Mouse (Mus musculus) cerebellum, adult 2 months (tissue): ENCODE data around the gene Gpatch8. TPM values are rescaled to one million over a fixed set of nuclear protein-coding genes. Genes with fewer than 3 reads are reported as not detected.

ENCODE experiments used
- DNase-seq, 2 experiments: peaks; one replicate each; pipeline ENCODE4 v3.0.0; 2021
- H3K27ac ChIP-seq: fragments of 200-500 bp; 2 replicates; pipeline ENCODE4 v1.5.1; 2012; ENCODE audit warnings: low read length, control low read depth, inconsistent platforms; ENCODE audit not compliant: insufficient read depth
- H3K27me3 ChIP-seq: fragments of 200-500 bp; 2 replicates; pipeline ENCODE4 v1.6.1; 2012; ENCODE audit warnings: inconsistent platforms, mild to moderate bottlenecking, low read length, moderate library complexity; ENCODE audit not compliant: control insufficient read depth, insufficient read depth
- H3K4me1 ChIP-seq: fragments of 200-500 bp; 2 replicates; pipeline ENCODE4 v1.6.1; 2011; ENCODE audit warnings: low read length; ENCODE audit not compliant: control insufficient read depth, insufficient read depth
- H3K4me3 ChIP-seq: fragments of 200-500 bp; replicated peaks from 2 replicates; pipeline ENCODE3; 2011; ENCODE audit warnings: mild to moderate bottlenecking, low read depth, low read length, control low read depth; ENCODE audit not compliant: insufficient read depth
- CTCF ChIP-seq: fragments of 200-500 bp; IDR thresholded peaks from 2 replicates; pipeline ENCODE4 v1.5.1; 2011; ENCODE audit warnings: low read depth, mild to moderate bottlenecking, control low read depth, low read length, moderate library complexity, borderline replicate concordance; ENCODE audit not compliant: insufficient read depth
- POLR2A ChIP-seq: fragments of 200-500 bp; IDR thresholded peaks from 2 replicates; pipeline ENCODE4 v1.6.1; 2011; ENCODE audit warnings: low read length, control low read depth, borderline replicate concordance; ENCODE audit not compliant: insufficient read depth
- WGBS: fragments of 180-500 bp; shearing (Covaris S2); methylation state at CpG from one replicate; pipeline ENCODE4 v1.1.7; 2018; 5-methylcytosine and 5-hydroxymethylcytosine counted together
- polyA plus RNA-seq: library from polyadenylated mRNA; depleted of rRNA; stranded (reverse); fragments of >200 nt; gene quantifications from 2 replicates; pipeline ENCODE4 v1.2.3, GENCODE M21; 2012

Gpatch8 gene
- polyA plus RNA-seq, 1 experiment = 64.7 TPM

DNA sequence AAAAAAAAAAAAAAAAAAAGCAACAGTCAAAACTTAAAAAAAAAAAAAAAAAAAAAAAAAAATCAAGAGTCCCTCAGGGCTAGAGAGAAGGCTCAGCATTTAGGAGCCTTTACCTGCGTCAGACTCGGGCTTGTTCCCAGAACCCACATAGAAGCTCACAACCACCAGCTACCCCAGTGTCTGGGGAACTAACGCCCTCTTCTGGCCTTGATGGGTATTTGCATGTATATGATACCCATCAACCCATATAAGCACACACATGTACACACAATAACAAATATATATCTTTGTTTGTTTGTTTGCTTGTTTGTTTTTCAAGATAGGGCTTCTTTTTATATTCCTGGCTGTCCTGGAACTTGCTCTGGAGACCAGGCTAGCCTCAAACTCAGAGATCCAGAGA, 31.4 kb upstream of the Gpatch8 start:
- no peak for DNase-seq
- H3K4me3 ChIP-seq = no peak overlapping the region
- whole genome bisulfite sequencing = 79% methylated on average over 3 of the region's 3 CpGs
- H3K4me1 ChIP-seq = no peaks in the 10 kb centered on the region
- TF ChIP-seq POLR2A (no peak), CTCF (no peak)
- H3K27me3 ChIP-seq = no peaks in the 10 kb centered on the region
- H3K27ac ChIP-seq = no peak overlapping the region

DNA sequence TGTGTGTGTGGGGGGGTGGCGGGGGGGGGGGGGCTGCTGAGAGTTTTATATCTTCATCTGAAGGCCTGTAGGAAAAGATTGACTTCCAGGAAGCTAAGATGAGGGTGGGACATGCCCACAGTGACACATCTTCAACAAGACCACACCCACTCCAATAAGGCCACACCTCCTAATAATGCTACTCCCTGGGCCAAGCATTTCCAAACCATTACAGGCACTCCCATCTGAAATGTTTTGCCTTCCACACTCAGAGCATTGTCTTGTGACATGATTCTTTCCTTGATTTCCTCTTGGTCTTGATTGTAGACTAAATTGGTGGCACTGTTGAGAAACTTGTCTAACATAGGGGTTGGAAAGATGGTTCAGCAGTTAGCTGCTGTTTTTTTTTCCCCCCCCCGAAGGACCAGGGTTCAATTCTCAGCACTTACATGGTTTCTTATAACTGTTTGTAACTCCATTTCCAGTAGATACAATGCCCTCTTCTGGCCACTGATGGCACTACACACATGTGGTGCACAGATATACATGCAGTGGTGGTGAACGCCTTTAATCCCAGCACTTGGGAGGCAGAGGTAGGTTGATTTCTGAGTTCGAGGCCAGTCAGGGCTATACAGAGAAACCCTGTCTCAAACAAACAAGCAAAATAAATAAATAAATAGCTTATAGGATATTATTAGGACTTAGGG, 30.4 kb upstream of the Gpatch8 start:
- no peak for TF ChIP-seq CTCF
- no peak for TF ChIP-seq POLR2A
- DNase-seq = no peak
- WGBS = 94% methylated on average over 4 of the region's 4 CpGs
- no peaks in the 10 kb centered on the region for H3K27me3 ChIP-seq
- H3K4me1 ChIP-seq = no peaks in the 10 kb centered on the region
- no peak overlapping the region for H3K27ac ChIP-seq
- no peak overlapping the region for H3K4me3 ChIP-seq

- 63% methylated on average over 5 of the region's 5 CpGs for WGBS
- no peak for DNase-seq
- peaks cover 3% of the 10 kb centered on the region; the same call in 1 of the 2 replicates for H3K4me1 ChIP-seq
- no peaks in the 10 kb centered on the region; the same call in 1 of the 2 replicates for H3K27me3 ChIP-seq
- no peak overlapping the region for H3K27ac ChIP-seq
- TF ChIP-seq POLR2A = no peak
- no peak for TF ChIP-seq CTCF
- H3K4me3 ChIP-seq = no peak overlapping the region
Observed at GRCm38 (mm10) chr11:102582736-102583135, 26.5 kb upstream of the Gpatch8 start.

GRCm38 (mm10) chr11:102582016-102582610, 25.9 kb upstream of the Gpatch8 start:
- Histone ChIP-seq H3K27ac (no peak overlapping the region), H3K27me3 (no peaks in the 10 kb centered on the region; the same call in 1 of the 2 replicates), H3K4me1 (peaks cover 3% of the 10 kb centered on the region; the same call in 1 of the 2 replicates), H3K4me3 (no peak overlapping the region)
- 35% methylated on average over 13 of the region's 13 CpGs for WGBS
- DNase-seq = no peak
- TF ChIP-seq POLR2A (no peak), CTCF (no peak)

DNA sequence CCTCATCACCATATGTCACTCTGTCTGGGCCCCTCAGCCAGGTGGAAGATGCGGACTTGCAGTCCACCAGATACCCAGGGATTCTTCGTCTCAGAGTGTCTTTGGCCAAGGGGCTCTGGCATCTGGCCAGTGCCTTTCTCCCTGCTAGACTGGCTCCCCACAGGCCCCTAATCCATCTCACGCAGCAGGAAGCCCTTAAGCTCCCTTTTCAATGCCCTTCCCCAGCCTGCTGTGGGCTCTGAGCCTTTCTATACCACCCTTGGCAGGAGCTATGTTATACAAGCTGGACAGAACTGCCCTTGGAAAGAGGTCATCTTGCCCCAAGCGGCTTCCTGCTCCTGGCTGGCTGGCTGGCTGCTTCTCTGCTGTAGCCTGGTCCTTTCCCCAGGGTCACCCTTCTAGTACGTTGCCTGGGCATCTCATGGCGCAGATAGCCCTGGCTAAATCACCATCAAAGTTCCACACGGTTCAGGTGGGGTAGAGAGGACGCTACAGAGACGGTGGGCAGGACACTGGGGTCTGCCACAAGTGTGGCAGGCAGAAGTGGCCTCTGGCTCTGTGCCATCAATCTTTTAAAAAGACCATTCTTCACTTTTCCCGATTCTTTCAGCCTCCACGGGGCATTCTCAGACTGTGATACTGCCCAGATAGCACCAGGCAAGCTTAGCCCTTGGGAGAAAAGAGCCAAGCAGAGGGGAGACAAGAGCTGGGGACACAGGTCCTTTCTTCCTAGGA, 25.3 kb upstream of the Gpatch8 start:
- no peak overlapping the region for H3K4me3 ChIP-seq
- H3K4me1 ChIP-seq = peaks cover 3% of the 10 kb centered on the region; the same call in 1 of the 2 replicates
- no peaks in the 10 kb centered on the region; the same call in 1 of the 2 replicates for H3K27me3 ChIP-seq
- 24% methylated on average over 11 of the region's 11 CpGs for WGBS
- DNase-seq = peak; percentile 35 to 38
- H3K27ac ChIP-seq = no peak overlapping the region
- TF ChIP-seq POLR2A = no peak
- TF ChIP-seq CTCF = no peak

- no peak for TF ChIP-seq POLR2A
- TF ChIP-seq CTCF = no peak
- H3K4me3 ChIP-seq = no peak overlapping the region
- no peak overlapping the region for H3K27ac ChIP-seq
- no peaks in the 10 kb centered on the region; the same call in 1 of the 2 replicates for H3K27me3 ChIP-seq
- peaks cover 3% of the 10 kb centered on the region; the same call in 1 of the 2 replicates for H3K4me1 ChIP-seq
- WGBS = 87% methylated on average over 3 of the region's 3 CpGs
- no peak for DNase-seq
Observed at GRCm38 (mm10) chr11:102580034-102580330, 23.8 kb upstream of the Gpatch8 start.

DNA sequence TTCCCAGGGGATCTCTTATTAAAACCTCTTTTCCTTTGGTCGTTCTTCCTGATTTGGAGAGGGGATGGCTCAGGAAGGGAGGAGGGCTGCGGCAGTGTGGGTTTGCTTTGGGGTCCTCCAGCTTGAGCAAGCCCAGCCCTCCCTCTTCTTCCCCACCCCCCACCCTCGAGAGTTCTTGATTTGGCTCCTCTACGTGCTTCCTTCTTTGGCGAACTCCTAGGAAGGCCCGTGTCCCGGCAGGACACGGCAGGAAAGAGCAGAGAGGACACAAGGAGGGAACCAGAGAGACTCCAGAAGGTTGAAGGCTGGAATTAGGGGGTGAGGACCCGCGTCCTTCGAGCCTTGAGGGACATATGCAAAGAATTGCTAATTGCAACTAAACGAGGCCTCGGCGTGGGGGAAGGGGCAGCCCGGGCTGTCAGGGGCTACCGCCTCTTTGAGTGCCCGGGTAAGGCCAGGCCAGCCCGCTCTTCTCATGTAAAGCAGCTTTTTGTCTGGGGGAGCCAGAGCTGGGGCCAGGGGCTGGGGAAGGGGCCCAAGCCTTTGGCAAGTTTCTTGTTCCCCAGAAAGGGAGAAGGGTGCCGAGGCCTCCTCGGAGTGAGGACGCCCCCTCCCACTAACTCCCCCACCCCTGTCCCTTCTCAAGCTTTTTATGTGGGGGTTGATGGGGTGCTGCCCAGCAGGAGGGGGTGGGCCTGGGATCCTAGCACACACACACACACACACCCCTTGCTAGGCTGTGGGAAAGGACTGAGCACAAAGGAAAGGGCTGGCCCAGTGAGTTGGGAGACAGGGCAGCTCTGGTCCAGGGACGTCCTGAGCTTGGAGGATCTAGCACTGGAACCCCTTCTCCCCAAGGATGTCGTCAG, 23.2 kb upstream of the Gpatch8 start, which contains the start of gene Gm11627:
Gm11627 (minus strand) TSS at position 297 of the 869 bp plus-strand sequence.
- no peak for DNase-seq
- WGBS = 36% methylated on average over 23 of the region's 23 CpGs
- H3K27ac ChIP-seq = no peak within 1 kb of the TSS
- H3K4me1 ChIP-seq = peaks cover 3% of the 10 kb centered on the region; the same call in 1 of the 2 replicates
- TF ChIP-seq POLR2A (no peak), CTCF (no peak)
- no peaks in the 10 kb centered on the region; the same call in 1 of the 2 replicates for H3K27me3 ChIP-seq
- no peak within 1 kb of the TSS for H3K4me3 ChIP-seq
